Mouse (Mus musculus): ENCODE data around the gene Trmt6. TPM values are rescaled to one million over a fixed set of nuclear protein-coding genes. Genes with fewer than 3 reads are reported as not detected.

Gene Trmt6
- 10 to 100 TPM; 14.7 to 15.7 TPM for total RNA-seq (2021)

DNA sequence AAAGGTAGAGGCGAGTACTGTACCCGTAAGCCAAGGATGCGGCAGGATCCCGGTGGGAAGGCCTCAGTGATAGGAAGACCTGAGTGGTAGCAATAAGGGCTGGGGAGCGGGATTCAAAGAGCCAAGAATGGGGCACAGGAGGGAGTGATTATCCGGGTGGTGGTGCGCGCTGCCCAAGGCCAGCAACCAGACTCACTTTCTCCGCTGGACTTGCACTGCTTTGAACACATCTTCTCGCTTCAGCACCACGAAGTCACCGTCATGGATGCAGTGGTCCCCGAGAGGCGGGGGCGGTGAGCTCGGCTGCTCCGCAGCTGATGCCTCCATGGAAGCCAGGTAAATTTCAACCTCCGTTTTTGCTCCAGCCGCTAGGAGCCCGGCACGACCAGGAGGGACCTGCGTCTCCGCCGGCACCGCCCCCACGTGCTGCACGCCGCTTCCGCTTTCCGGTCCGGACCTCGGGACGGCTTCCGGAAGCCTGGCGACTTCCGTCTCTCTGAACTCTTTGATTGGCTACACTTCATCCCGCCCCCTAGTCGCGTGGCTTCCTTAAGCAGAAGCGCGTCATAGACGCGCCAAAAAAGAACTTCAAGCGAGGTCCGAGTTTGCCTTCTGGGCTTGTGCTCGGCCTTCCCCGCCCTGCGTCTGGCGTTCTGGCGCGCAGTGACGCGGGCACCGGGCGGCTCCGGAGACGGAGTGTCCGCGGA lies at the start of gene Trmt6, which contains the start of gene Mcm8:
Trmt6 (minus strand) TSS at position 448 of the 707 bp plus-strand sequence.
Mcm8 (plus strand) TSS at position 534 of the 707 bp plus-strand sequence.
- peak; percentile 91 for DNase-seq

DNA sequence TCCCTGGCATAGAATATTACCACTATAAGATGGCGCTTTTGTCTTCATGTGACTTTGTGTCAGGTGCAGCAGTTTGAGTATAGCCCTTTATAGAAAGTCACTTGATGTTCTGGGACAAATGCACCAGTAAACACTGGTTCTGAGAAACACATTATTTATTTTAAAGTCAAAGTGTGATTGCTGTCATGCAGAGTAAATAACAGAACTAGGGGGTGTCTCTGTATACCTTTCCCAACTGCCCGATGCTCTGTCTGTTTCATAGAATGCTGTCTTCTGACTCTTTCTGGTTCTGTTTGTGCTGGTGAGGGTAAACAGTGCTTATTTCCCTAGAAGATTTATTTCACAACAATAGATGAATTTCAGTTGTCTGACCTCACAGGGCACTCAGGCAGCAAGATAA lies 47.5 kb upstream of the Trmt6 start:
- DNase-seq: no peak

DNA sequence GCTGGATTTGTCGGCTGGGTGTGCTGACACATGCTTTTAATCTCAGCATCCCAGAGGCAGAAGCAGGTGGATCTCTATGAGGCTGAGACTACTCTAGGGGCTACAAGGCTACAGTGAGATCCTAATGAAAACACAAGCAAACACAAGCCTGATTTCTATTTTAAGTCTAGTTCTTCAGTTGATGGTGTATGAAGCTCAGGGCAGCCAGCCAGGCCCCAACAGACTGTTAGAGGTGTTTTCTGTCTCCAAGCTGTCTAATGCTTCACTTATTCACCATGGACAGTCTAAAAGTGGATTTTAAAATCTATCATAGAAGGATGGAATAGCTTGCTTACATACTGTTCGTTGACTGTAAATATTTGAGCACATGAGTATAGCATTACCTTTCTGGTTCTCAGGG lies 45.6 kb upstream of the Trmt6 start:
- no peak for DNase-seq

DNA sequence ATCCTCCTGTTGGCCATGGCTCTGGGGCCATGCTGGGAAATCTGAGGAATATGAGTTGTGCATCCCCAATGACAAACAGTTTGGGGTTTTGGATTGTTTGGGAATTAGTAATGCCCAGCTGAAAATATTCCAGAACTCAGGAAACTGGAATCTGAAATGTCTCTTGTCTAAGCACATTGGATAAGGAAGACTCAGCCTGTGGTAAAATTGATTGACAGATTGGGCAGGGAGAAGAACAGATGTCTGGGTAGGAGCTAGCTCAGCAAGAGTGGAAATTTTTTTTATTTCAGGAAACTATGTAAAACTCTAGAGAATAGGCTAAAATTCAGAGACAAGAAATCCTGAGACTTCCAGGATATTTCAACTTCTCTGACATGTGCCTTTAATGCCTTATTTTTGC lies 44.6 kb upstream of the Trmt6 start:
- DNase-seq: no peak

DNA sequence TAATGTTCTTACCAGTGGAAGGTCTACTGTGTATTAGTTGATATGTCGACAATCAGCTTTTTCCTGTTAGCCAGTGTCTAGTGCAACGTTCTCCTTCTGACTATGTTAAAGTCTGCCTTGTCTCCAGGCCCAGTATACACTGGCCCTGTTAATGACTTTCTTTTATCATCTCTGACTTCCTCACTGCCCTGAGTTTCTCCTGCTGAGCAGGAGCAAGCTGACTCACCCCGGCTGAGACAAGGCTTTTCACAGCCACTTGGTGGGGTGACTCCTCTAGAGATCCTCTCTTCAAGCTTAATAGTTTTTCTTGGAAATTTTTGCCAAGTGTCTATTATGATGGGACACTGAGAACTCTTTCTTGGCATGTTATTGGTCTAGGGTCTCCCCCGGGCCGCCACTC lies 40.5 kb upstream of the Trmt6 start:
- no peak for DNase-seq

DNA sequence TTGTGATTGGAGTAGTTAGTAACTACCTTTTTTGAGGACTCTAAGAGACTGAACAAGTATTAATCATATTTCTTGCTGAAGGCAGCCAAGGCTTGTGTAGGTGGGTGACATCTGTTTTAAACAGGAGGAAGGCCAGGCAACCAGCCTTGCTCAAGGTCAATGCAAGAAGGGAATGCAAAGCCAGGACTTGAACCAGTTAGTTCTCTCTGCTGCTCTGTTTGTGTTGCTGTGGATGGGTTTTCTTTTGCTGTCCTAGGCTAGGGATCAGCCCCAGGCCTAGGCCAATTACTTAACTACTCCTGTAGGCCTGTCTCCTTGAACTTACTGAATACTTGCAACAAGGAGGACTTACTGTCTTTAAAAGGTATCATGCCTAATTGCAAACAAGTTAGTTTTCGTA lies 37.2 kb upstream of the Trmt6 start:
- no peak for DNase-seq

DNA sequence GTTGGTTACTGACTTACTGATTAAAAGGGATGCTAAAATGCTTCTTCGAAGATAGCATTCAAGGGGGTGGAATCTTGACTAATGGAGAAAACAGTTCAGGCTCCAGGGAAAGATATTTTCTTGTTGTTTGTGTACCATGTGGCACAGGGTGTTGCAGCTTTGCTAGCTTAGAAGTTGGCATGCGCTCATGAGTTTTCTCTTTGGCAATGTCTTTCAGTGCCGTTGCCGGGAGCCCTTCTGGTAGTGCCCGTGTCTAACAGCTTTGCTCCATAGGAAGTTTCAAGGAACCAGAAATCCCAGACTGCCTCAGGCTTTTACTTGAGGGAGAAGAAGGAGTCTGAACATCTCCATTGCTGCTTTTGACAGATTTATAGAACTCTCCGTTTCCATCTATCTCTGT lies 33.3 kb upstream of the Trmt6 start:
- no peak for DNase-seq

DNA sequence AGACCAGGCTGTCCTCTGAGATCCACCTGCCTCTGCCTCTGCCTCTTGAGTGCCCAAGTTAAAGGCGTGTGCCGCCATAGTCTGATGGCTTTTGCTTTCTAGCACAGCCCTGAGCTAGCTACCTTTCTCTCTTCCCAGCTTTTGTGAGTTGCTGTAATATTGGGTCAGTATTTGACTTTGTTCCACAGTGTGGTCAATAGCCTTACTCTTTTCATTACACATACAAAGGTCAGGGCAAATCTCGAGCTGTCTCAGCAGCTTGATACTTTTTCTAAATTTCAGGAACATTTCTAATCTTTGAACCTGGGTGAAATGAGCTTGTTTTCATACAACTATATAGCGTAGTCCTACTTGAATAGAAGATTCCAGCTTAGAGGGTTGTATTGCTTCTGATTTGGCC lies 32.5 kb upstream of the Trmt6 start:
- no peak for DNase-seq

DNA sequence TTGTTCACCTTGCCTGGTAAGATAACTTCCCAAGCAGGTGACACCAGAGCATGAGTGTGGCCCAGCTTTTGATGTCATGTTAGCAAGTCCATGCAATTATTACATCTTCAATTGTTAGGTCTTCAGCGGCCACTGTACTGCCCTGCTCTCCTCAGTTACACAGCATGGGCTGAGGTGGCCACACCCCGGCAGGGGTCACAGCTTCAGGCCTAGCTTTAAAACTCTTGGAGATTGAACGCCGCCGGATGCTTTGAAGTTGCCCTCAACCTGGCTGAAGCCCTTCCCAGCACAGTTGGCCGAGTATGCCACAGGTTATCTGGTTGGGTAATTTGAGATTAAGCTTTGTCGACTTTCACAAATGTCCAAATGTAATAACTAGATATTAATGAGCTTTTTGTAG lies 31.7 kb upstream of the Trmt6 start:
- DNase-seq: no peak

DNA sequence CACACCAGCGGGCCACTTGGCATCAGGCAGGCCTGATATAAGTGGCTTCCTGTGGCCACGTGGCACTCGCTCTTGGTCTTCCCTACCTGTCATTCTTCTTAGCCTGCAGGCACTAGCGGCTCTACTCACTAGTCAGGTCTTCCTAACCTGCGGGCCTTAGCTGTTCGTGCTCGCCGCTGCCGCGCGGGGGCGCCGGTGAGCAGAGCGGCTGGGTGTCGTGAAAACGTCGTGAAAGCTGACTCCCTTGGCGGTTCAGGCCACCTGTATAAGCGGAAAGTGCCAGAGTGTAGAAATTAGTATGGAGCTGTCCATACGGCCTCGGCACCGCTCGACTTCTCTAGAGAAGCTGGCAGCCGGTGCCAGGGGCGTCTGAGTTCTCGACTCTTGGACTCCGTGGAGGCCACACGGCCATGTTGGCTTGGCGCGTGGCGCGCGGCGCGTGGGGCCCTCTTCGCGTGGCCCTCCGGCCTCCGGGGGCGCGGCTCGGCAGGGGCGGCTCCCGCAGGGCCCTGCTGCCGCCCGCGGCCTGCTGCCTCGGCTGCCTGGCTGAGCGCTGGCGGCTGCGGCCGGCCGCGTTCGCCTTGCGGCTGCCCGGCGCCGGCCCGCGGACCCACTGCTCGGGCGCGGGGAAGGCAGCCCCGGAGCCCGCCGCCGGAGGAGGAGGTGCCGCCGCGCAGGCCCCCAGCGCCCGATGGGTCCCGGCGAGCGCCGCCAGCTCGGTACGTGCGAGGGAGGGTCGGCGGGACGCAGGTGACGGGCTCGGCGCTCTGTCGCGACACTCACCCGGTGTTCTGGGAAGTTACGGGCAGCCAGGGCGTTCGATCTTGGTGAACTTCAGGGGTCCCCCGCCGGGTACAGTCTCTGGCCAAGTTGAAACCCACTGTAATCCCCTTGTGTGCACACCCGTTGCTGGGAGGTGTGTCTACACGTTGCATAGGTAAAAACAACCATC lies 30.8 kb upstream of the Trmt6 start, which contains the start of gene Crls1:
Crls1 (plus strand) TSS at position 260 of the 952 bp plus-strand sequence.
- peak; percentile 98 for DNase-seq

DNA sequence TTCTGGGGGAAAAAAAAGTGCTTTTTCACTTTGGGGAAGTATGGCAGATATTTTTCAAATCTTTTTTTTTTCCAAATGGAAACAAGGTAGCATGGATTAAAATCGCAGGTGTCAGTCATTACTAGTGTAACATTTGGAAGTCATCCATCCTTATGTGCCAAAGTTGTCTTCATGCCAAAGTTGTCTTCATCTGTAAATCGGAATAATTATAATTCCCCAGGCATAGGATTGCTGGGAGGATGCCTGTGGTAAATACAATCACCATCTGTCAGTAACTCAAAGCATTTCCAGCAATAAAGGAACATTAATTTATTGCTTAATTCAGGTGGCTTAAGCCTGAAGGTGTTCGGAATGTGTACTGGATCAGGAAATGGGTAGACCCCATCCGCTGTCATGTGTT lies 25.2 kb upstream of the Trmt6 start:
- DNase-seq: no peak

DNA sequence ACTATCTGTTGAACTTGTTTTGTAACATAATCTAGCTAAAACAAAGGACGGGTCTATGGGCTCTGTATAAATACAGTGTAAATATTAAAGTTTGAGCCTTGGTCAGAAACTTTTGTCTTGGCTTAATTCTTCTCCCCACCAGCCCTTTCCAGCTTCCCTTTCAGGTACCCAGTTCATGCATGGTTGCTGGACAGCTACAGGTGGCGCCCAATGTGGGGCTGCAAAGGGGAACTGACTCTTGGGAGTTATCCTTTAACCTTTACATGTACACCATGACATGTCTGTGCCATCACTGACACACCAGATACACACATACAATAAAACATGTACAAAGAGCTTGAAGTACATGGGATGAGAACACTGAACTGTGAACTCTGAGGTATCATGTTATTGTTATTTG lies 12.9 kb downstream of the Trmt6 start:
- DNase-seq: no peak

DNA sequence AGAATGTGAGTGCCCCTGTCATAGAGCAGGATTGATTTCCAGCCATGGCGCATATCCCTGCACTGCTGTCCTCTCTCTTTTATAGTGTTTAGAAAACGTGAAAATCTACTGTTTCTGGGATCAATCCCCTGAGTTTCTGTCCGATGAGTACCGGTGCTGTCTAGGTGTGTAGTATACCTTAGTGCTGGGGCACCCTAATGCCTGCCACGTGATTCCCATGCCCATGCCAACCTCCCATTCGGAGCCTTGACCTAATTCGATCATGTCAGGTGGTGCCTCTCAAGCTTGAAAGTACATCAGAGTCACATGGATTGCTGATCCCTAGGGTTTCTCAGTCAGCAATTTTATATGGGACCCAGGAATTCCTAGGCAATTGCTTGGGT lies 21.7 kb downstream of the Trmt6 start:
- no peak for DNase-seq

DNA sequence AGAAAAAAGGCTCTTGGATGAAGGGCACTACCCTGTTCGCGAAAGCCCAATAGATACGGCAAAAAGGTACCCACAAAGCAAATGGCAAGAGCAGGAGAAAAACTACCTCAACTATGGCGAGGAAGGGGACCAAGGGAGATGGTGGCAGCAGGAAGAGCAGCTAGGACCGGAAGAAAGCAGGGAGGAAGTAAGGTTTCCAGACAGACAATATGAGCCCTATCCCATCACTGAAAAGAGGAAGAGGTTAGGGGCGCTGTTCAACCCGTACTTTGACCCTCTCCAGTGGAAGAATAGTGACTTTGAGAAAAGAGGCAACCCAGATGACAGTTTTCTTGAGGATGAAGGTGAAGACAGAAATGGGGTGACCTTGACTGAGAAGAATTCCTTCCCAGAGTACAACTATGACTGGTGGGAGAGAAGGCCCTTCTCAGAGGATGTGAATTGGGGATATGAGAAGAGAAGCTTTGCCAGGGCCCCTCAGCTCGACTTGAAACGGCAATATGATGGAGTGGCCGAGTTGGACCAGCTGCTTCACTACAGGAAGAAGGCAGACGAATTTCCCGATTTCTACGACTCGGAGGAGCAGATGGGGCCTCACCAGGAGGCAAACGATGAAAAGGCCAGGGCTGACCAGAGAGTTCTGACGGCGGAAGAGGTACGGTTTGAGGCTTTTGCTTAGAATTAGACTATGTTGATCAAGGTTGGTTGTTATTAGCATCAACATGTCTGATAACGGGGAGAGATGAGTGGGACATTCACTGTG lies 22.2 kb downstream of the Trmt6 start:
- no peak for DNase-seq

DNA sequence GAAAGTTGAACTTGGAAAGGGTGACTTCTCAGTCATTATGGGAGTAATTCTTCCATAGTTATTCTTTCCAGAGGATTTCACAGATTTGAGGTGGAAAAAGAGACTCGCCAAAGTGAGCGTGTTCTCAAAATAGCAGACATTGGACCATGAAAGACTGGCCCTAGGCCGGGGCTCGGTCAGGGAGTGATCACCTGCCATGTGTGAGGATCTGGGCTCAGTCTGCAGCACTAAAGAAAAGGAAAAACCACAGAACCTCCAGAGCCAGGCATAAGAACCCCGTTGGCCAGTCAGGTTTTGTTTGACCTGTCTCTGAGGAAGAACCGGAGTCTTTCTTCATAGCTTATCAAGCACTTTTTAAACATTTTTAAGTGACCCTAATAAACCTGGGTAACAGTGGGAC lies 31.8 kb downstream of the Trmt6 start:
- DNase-seq: no peak

DNA sequence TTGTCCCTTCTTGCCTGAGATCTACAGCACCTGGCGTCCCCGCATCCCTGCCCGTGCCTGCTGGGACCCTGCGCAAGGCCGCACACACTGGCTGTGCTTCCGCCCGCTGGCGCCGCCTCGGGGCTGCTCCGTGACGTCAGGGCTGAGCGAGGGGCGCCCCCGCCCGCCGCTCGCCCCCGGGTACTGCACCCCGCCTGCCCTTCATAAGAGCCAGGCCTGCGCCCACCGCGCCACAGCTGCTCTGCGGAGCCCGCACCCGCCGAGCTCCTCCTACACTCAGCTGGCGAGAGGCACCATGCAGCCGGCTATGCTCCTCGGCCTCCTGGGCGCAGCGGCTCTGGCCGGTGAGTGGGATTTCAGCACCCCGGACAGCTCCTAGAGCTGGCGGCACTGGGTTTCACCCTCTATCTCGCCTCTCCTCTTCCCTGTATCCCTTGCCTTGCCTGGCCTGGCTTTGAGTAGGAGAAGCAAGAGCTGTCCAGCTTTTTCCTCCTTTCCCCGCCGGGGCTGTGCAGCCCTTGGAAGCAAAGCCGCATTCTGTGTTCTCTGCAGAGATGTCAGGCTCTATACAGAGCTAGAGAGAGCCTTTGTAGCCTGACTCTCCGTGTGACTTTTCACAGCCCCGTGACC lies 34.3 kb downstream of the Trmt6 start:
- DNase-seq: peak; percentile 97

DNA sequence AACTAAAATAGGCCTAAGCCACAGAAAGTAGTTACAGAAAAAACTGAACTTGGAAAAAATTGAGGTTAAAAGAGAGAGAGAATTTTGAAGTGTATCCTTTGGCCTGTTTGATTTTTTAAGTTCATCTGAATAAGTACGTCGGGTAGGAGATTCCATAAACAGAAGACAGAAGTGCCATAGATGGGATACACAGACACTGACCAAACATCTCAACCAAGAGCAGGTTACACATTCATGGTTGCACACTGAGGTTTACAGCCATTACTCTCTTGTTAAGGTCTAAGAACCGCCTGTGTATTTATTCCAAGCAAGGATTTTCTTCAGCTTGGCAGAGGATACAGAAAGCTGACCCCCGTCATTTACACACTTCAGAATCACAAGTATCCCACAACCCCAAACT lies 34.9 kb downstream of the Trmt6 start, which contains the start of gene Chgb:
Chgb (plus strand) TSS at position 301 of the 400 bp plus-strand sequence.
- DNase-seq: no peak

DNA sequence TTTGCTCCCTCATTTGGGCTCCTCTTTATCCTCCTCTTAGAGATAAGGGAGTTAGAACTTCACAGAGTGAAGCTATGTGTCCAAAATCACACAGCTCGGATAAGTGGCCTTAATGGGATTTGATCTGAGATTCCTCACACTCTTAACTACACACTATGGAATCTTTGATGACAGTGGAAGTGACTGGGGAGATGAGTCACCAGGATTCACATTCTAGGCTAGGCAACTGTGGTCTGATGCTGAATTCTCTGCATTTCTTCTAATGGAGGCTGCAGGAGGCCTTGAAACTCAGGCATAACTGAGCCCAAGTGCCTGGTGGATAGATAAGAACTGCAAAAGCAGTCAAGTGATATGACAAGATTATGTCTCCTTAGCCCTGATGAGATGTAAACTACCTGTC lies 45.0 kb downstream of the Trmt6 start:
- no peak for DNase-seq

DNA sequence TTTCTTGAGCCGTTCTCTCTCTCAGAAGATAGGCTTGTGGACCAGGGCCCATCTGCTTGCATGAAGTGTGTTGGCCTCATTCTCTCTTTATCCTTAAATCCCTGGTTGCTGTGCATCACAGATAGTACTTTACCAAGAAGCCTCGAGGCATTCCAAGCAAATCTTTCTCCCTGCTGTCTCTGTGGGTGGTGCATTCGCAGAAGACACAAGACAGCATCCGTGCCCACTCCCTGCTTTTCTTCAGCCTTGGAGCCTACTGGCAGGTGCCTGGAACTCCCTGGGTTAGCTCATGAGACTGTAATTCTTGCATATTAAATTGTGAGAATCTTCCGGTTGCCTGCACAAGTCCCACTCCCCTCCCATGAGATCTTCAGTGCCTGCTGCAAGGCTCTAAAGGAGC lies 57.9 kb downstream of the Trmt6 start:
- DNase-seq: no peak

Measured in heart, postnatal 4 days (tissue).